Mouse (Mus musculus) midbrain, postnatal 0 days (tissue): ENCODE measurements around the gene Tm6sf2. TPM values are rescaled to one million over a fixed set of nuclear protein-coding genes. Genes with fewer than 3 reads are reported as not detected.
A peak's percentile ranks its signal among the peaks of the same experiment; 100 is the strongest.

Experiments used
- ATAC-seq: fragments of 200-750 bp; cut with Nextera tagmentation; 2 replicates; pipeline ENCODE4 v1.8.0; 2017; ENCODE audit warnings: moderate number of reproducible peaks, mild to moderate bottlenecking, moderate TSS enrichment, moderate library complexity; ENCODE audit not compliant: low FRiP score
- DNase-seq: peaks from one replicate; pipeline ENCODE4 v3.0.0-alpha.2; 2015; ENCODE audit warnings: low spot score
- H3K27ac ChIP-seq: fragments of 300-500 bp; sonication (generic); 2 replicates; pipeline ENCODE4 v1.5.1; 2014; ENCODE audit warnings: low read depth, mild to moderate bottlenecking, low read length, mixed read lengths
- H3K27me3 ChIP-seq: fragments of 300-500 bp; sonication (generic); 2 replicates; pipeline ENCODE4 v1.6.1; 2014; ENCODE audit warnings: low read length, control low read depth, mixed read lengths; ENCODE audit not compliant: insufficient read depth
- H3K36me3 ChIP-seq: fragments of 300-500 bp; sonication (generic); 2 replicates; pipeline ENCODE4 v1.6.1; 2014; ENCODE audit warnings: low read length, control low read depth, mixed read lengths; ENCODE audit not compliant: insufficient read depth
- H3K4me1 ChIP-seq: fragments of 300-500 bp; sonication (generic); 2 replicates; pipeline ENCODE4 v1.6.1; 2014; ENCODE audit warnings: mild to moderate bottlenecking, control low read depth, antibody characterized with exemption, low read length, mixed read lengths; ENCODE audit not compliant: insufficient read depth
- H3K4me2 ChIP-seq: fragments of 300-500 bp; sonication (generic); 2 replicates; pipeline ENCODE4 v1.6.1; 2014; ENCODE audit warnings: low read depth, mild to moderate bottlenecking, low read length, mixed read lengths; ENCODE audit not compliant: poor library complexity, severe bottlenecking
- H3K4me3 ChIP-seq: fragments of 300-500 bp; sonication (generic); 2 replicates; pipeline ENCODE4 v1.5.1; 2014; ENCODE audit warnings: low read depth, mild to moderate bottlenecking, low read length, moderate library complexity
- H3K9ac ChIP-seq: fragments of 300-500 bp; sonication (generic); replicated peaks from 2 replicates; pipeline ENCODE4 v1.6.1; 2014; ENCODE audit warnings: mild to moderate bottlenecking, low read length, moderate library complexity, mixed read lengths; ENCODE audit not compliant: poor library complexity, severe bottlenecking
- H3K9me3 ChIP-seq: fragments of 300-500 bp; sonication (generic); 2 replicates; pipeline ENCODE4 v1.6.1; 2016; ENCODE audit warnings: low read length, control low read depth
- CTCF ChIP-seq: IDR thresholded peaks from 2 replicates; pipeline ENCODE4 v1.5.1; 2016; ENCODE audit warnings: antibody characterized with exemption, mild to moderate bottlenecking
- WGBS: fragments of 180-500 bp; shearing (Covaris S2); extraction: QIAGEN DNeasy Blood & Tissue Kit; methylation state at CpG from one replicate; pipeline ENCODE4 v1.1.7; 2014; 5-methylcytosine and 5-hydroxymethylcytosine counted together
- polyA plus RNA-seq: library from polyadenylated mRNA; unstranded; fragments of >200 nt; fragmentation: Nextera tagmentation; extraction: Ambion mirVana; gene quantifications from 2 replicates; pipeline ENCODE4 v1.2.1, GENCODE M21; 2015
- total RNA-seq: library from RNA; depleted of rRNA; stranded (reverse); fragments of >200 nt; gene quantifications from 2 replicates; pipeline ENCODE4 v1.2.3, GENCODE M21; 2014; rRNA removed

The Tm6sf2 gene
- 1.6 TPM in 1 of 2 replicates, not detected in the other for total RNA-seq
- polyA plus RNA-seq, result 0.22 and 0.35 TPM in 2 replicates

- Histone ChIP-seq H3K27me3 (no peaks in the 10 kb centered on the region), H3K9ac (no peak within 1 kb of the TSS), H3K4me2 (peak within 1 kb of the TSS; percentile 20; the same call in 1 of the 2 replicates), H3K27ac (no peak within 1 kb of the TSS), H3K9me3 (no peaks in the 10 kb centered on the region), H3K4me1 (no peaks in the 10 kb centered on the region), H3K36me3 (peaks cover 44% of the 10 kb centered on the region), H3K4me3 (no peak within 1 kb of the TSS)
- no peak for TF ChIP-seq CTCF
- peak; percentile 40 for DNase-seq
- ATAC-seq, result peak; percentile 55
- 15% methylated on average over 21 of the region's 27 CpGs for WGBS
Observed at GRCm38 (mm10) chr8:70072441-70073069, at the start of gene Tm6sf2. Tm6sf2 (plus strand) TSS chr8:70072924.

DNA sequence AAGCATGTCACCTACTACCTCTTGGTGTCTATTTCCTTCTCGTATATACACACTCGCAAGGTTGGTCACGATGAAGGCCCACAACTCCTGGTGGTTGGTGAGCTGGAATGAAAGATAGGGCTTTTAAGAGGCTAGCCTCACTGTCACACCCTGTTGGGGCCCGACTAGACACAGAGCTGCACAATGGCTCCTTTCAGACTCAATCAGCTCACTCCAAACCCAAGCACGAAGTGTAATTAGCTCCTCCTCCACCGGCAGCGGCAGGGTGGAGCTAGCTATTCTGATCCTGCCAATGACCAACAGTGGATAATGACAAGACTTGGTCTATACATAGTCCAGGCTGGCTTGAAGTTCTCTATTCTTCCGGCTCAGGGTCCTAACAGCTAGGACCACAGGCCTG, 49.1 kb upstream of the Tm6sf2 start:
- no peaks in the 10 kb centered on the region for H3K27me3 ChIP-seq
- no peak for DNase-seq
- peaks cover 98% of the 10 kb centered on the region for H3K36me3 ChIP-seq
- H3K4me3 ChIP-seq, result no peak overlapping the region
- no peak for ATAC-seq
- TF ChIP-seq CTCF, result no peak
- no peak overlapping the region for H3K9ac ChIP-seq
- H3K27ac ChIP-seq, result no peak overlapping the region
- no peaks in the 10 kb centered on the region for H3K9me3 ChIP-seq
- H3K4me2 ChIP-seq, result no peak overlapping the region
- WGBS, result 73% methylated on average over 8 of the region's 8 CpGs
- H3K4me1 ChIP-seq, result no peaks in the 10 kb centered on the region

GRCm38 (mm10) chr8:70026151-70026550, 46.6 kb upstream of the Tm6sf2 start:
- Histone ChIP-seq H3K36me3 (peaks cover 94% of the 10 kb centered on the region), H3K4me3 (no peak overlapping the region), H3K27me3 (no peaks in the 10 kb centered on the region), H3K4me1 (no peaks in the 10 kb centered on the region), H3K27ac (no peak overlapping the region), H3K9ac (no peak overlapping the region), H3K9me3 (no peaks in the 10 kb centered on the region), H3K4me2 (no peak overlapping the region)
- DNase-seq (no peak), ATAC-seq (no peak)
- WGBS, result 91% methylated on average over 2 of the region's 2 CpGs
- TF ChIP-seq CTCF, result no peak

DNA sequence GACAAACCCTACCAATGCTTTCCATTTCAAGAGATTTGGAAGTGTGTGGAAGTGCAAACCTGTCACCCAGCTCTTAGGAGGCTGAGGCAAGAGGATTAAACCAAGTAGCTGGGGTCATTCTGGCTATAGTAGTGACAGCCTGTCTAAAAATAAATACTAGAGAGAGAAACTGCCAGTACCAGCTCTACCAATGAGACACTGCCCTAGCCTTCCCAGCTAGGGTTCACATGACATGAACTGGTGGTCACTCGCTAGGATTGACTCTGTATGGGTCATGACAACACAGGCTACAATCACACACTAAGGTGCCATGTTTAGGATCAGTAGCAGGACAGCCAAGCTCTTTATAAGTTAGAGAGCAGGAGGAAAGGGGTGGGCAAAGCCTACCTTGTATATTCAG, 42.5 kb upstream of the Tm6sf2 start:
- no peak for DNase-seq
- Histone ChIP-seq H3K4me3 (no peak overlapping the region), H3K27me3 (no peaks in the 10 kb centered on the region), H3K9me3 (no peaks in the 10 kb centered on the region), H3K27ac (no peak overlapping the region), H3K4me1 (no peaks in the 10 kb centered on the region), H3K4me2 (no peak overlapping the region), H3K36me3 (peaks cover 61% of the 10 kb centered on the region), H3K9ac (no peak overlapping the region)
- no peak for TF ChIP-seq CTCF
- no peak for ATAC-seq
- WGBS, result 86% methylated on average over 1 of the region's 1 CpGs

DNA sequence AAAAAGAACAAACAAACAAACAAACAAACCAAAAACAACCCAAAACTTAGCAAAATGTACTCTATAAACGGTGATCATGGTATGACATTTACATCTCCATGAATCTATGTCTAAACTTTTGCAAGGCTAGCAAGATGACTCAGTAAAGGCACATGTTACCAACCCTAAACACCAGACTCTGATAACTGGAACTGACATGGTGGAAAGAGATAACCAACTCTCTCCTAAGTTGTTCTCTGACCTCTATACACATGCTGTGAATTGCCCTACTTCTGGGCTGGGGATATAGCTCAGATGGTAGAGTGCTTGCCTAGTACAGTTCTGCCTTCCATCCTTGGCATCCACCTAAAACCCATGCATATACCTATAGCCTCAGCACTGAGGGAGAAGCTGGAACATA, 34.7 kb upstream of the Tm6sf2 start:
- H3K4me2 ChIP-seq, result no peak overlapping the region
- DNase-seq (no peak), ATAC-seq (no peak)
- no peak overlapping the region for H3K27ac ChIP-seq
- H3K4me3 ChIP-seq, result no peak overlapping the region
- TF ChIP-seq CTCF, result no peak
- WGBS, result 92% methylated on average over 1 of the region's 1 CpGs
- no peaks in the 10 kb centered on the region for H3K27me3 ChIP-seq
- no peak overlapping the region for H3K9ac ChIP-seq
- H3K4me1 ChIP-seq, result peaks cover 12% of the 10 kb centered on the region; the same call in 1 of the 2 replicates
- H3K9me3 ChIP-seq, result no peaks in the 10 kb centered on the region
- peaks cover 4% of the 10 kb centered on the region for H3K36me3 ChIP-seq

DNA sequence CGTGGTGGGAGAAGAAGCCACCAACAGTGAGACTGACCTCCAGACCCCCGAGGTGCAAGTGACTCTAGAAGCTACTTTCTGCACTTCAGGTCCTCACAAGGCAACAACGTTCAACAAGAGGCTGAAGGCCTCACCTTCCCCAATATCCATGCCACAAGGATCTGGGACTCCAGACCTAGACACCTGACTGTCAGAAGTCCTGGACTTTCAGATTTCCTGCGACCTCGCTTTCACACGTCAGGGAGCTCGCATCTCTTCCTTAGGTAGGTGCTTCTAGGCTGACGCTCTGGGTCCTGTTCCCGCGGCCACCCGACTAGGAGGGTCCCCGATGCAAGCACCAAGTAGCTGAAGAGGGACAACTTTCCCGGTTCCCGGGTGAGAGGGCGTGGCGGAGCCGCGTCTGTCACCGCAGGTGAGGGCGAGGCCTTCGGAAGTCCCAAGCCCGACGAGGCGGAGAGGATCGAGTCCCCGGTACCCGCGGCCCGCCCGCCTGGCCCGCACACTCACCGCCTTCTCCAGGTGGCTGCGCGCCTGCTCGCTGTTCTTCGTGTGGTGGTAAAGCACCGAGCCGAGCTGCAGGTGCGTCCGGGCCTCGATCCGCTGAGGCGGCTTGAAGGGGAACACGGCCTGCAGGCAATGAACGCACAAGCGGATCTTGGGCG, 30.7 kb upstream of the Tm6sf2 start:
- no peak for TF ChIP-seq CTCF
- DNase-seq, result no peak
- peak overlapping the region; percentile 99 for H3K9ac ChIP-seq
- no peaks in the 10 kb centered on the region for H3K27me3 ChIP-seq
- H3K9me3 ChIP-seq, result no peaks in the 10 kb centered on the region
- ATAC-seq, result peak; percentile 11; the same call in 1 of the 2 replicates
- peak overlapping the region; percentile 85 for H3K4me2 ChIP-seq
- peak overlapping the region; percentile 76 for H3K27ac ChIP-seq
- peak overlapping the region; percentile 98 for H3K4me3 ChIP-seq
- H3K36me3 ChIP-seq, result no peaks in the 10 kb centered on the region
- WGBS, result under 1% methylated on average over 46 of the region's 47 CpGs
- peaks cover 16% of the 10 kb centered on the region; the same call in 1 of the 2 replicates for H3K4me1 ChIP-seq
